Mouse (Mus musculus) lung, embryonic 16.5 days (tissue): Measurements from ENCODE around the gene Spryd7. TPM values are rescaled to one million over a fixed set of nuclear protein-coding genes. Genes with fewer than 3 reads are reported as not detected.
A peak's percentile ranks its signal among the peaks of the same experiment; 100 is the strongest.
"Not testable (repeated sequence)": the region's sequence is repeated elsewhere in the genome, so short reads cannot be mapped to it uniquely, and the experiment has no call there.

Source experiments
- ATAC-seq: fragments of 200-750 bp; cut with Nextera tagmentation; 2 replicates; pipeline ENCODE4 v1.8.0; 2017; ENCODE audit warnings: low read depth, mild to moderate bottlenecking, moderate library complexity
- H3K27ac ChIP-seq: fragments of 300-500 bp; sonication (generic); 2 replicates; pipeline ENCODE4 v1.5.1; 2014; ENCODE audit warnings: mild to moderate bottlenecking, control low read depth, low read length
- H3K27me3 ChIP-seq: fragments of 300-500 bp; sonication (generic); 2 replicates; pipeline ENCODE4 v1.6.1; 2014; ENCODE audit warnings: low read depth, low read length, mixed read lengths; ENCODE audit not compliant: control insufficient read depth, insufficient read depth
- H3K36me3 ChIP-seq: fragments of 300-500 bp; sonication (generic); 2 replicates; pipeline ENCODE4 v1.6.1; 2014; ENCODE audit warnings: low read length; ENCODE audit not compliant: control insufficient read depth, insufficient read depth
- H3K4me1 ChIP-seq: fragments of 300-500 bp; sonication (generic); replicated peaks from 2 replicates; pipeline ENCODE4 v1.6.1; 2014; ENCODE audit warnings: low read length, mixed read lengths; ENCODE audit not compliant: control insufficient read depth, insufficient read depth
- H3K4me2 ChIP-seq: fragments of 300-500 bp; sonication (generic); 2 replicates; pipeline ENCODE4 v1.6.1; 2014; ENCODE audit warnings: low read depth, low read length, control low read depth
- H3K4me3 ChIP-seq: fragments of 300-500 bp; sonication (generic); 2 replicates; pipeline ENCODE4 v1.5.1; 2014; ENCODE audit warnings: mild to moderate bottlenecking, low read length, control low read depth
- H3K9ac ChIP-seq: fragments of 300-500 bp; sonication (generic); 2 replicates; pipeline ENCODE4 v1.6.1; 2014; ENCODE audit warnings: low read length, control low read depth
- H3K9me3 ChIP-seq: fragments of 300-500 bp; sonication (generic); 2 replicates; pipeline ENCODE4 v1.6.1; 2016; ENCODE audit warnings: low read length; ENCODE audit not compliant: control insufficient read depth
- WGBS: fragments of 180-500 bp; shearing (Covaris S2); extraction: QIAGEN DNeasy Blood & Tissue Kit; methylation state at CpG from one replicate; pipeline ENCODE4 v1.1.7; 2014; 5-methylcytosine and 5-hydroxymethylcytosine counted together
- polyA plus RNA-seq: library from polyadenylated mRNA; unstranded; fragments of >200 nt; fragmentation: Nextera tagmentation; extraction: Ambion mirVana; gene quantifications from 2 replicates; pipeline ENCODE4 v1.2.1, GENCODE M21; 2015

The Spryd7 gene
- polyA plus RNA-seq, 1 experiment from 2014 or later: 18.9 TPM

GRCm38 (mm10) chr14:61589288-61590065, 32.8 kb upstream of the Spryd7 start:
- 72% methylated on average over 4 of the region's 4 CpGs for WGBS

GRCm38 (mm10) chr14:61575941-61576340, 19.3 kb upstream of the Spryd7 start:
- Histone ChIP-seq H3K9me3 (no peaks in the 10 kb centered on the region), H3K4me2 (no peak overlapping the region), H3K27me3 (no peaks in the 10 kb centered on the region), H3K4me3 (no peak overlapping the region), H3K4me1 (0 out of 2 replicates have a peak, but pooled peaks cover 2% of the 10 kb centered on the region), H3K36me3 (no peaks in the 10 kb centered on the region), H3K9ac (no peak overlapping the region), H3K27ac (no peak overlapping the region)
- WGBS: 88% methylated on average over 8 of the region's 8 CpGs
- ATAC-seq: no peak

More at GRCm38 (mm10) chr14:61589288-61590065, 32.8 kb upstream of the Spryd7 start:
- H3K9ac ChIP-seq: no peak overlapping the region
- no peaks in the 10 kb centered on the region for H3K4me1 ChIP-seq
- H3K27ac ChIP-seq: no peak overlapping the region
- no peaks in the 10 kb centered on the region for H3K36me3 ChIP-seq
- H3K9me3 ChIP-seq: no peaks in the 10 kb centered on the region
- H3K4me3 ChIP-seq: no peak overlapping the region
- ATAC-seq: no peak
- H3K27me3 ChIP-seq: no peaks in the 10 kb centered on the region
- H3K4me2 ChIP-seq: no peak overlapping the region

DNA sequence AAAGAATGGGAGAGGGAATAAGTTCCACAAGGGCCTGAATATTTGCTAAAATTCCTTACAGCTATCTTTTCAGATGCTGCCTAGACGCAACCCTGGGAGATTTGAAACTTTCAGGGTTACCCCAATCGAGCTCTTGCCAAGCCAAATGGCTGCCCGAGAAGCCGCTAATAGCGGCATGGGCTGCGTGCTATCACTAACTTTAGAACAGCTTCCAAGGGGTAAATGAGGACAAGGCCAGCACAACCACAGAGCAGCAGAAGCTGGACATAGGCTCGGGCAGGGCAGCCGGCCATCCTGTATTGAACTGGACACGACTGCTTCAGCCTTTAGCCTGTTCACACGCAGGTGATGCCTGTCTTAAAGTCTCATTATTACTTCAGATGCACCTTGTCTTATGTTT, 18.4 kb upstream of the Spryd7 start:
- H3K27me3 ChIP-seq: no peaks in the 10 kb centered on the region
- no peak for ATAC-seq
- WGBS: 90% methylated on average over 10 of the region's 10 CpGs
- H3K4me2 ChIP-seq: no peak overlapping the region
- no peaks in the 10 kb centered on the region for H3K36me3 ChIP-seq
- no peak overlapping the region for H3K9ac ChIP-seq
- H3K27ac ChIP-seq: no peak overlapping the region
- H3K9me3 ChIP-seq: no peaks in the 10 kb centered on the region
- H3K4me1 ChIP-seq: 0 out of 2 replicates have a peak, but pooled peaks cover 2% of the 10 kb centered on the region
- H3K4me3 ChIP-seq: no peak overlapping the region

- Histone ChIP-seq H3K36me3 (no peaks in the 10 kb centered on the region), H3K4me1 (0 out of 2 replicates have a peak, but pooled peaks cover 2% of the 10 kb centered on the region), H3K9me3 (no peaks in the 10 kb centered on the region), H3K9ac (no peak overlapping the region), H3K27me3 (no peaks in the 10 kb centered on the region), H3K4me2 (no peak overlapping the region), H3K27ac (no peak overlapping the region), H3K4me3 (no peak overlapping the region)
- ATAC-seq: no peak
- WGBS: 68% methylated on average over 2 of the region's 2 CpGs
These were observed 15.4 kb upstream of the Spryd7 start for GRCm38 (mm10) chr14:61572131-61572530.

DNA sequence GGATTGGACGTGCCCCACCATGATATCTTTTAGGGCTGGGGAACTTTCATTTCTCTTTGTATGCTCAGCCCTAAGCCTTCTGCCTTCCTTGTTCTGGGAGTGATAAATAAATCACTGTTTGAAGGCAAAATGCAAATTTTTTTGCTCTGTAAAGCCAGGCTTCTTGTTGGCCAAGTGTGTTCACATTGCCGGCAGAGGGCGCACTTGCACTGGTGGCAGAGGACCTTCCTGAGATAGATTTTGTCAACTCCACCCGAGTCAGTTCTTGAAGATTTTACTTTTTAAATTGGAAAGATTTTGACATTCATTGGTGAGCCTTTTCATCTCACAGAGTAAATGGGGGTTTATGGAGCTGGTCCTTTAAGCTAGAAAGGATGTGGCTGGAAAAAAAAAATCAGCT, 14.7 kb upstream of the Spryd7 start:
- Histone ChIP-seq H3K27me3 (no peaks in the 10 kb centered on the region), H3K36me3 (no peaks in the 10 kb centered on the region), H3K4me3 (no peak overlapping the region), H3K4me2 (peak overlapping the region; percentile 36; the same call in 1 of the 2 replicates), H3K9me3 (no peaks in the 10 kb centered on the region), H3K27ac (no peak overlapping the region), H3K4me1 (0 out of 2 replicates have a peak, but pooled peaks cover 2% of the 10 kb centered on the region), H3K9ac (no peak overlapping the region)
- ATAC-seq: no peak
- WGBS: 10% methylated on average over 4 of the region's 4 CpGs

- no peaks in the 10 kb centered on the region for H3K9me3 ChIP-seq
- H3K9ac ChIP-seq: no peak overlapping the region
- H3K36me3 ChIP-seq: no peaks in the 10 kb centered on the region
- no peak overlapping the region for H3K4me3 ChIP-seq
- H3K4me1 ChIP-seq: 0 out of 2 replicates have a peak, but pooled peaks cover 2% of the 10 kb centered on the region
- H3K27ac ChIP-seq: no peak overlapping the region
- ATAC-seq: no peak
- 43% methylated on average over 2 of the region's 2 CpGs for WGBS
- no peak overlapping the region for H3K4me2 ChIP-seq
- no peaks in the 10 kb centered on the region for H3K27me3 ChIP-seq
These were observed 12.7 kb upstream of the Spryd7 start for GRCm38 (mm10) chr14:61569344-61569743.

DNA sequence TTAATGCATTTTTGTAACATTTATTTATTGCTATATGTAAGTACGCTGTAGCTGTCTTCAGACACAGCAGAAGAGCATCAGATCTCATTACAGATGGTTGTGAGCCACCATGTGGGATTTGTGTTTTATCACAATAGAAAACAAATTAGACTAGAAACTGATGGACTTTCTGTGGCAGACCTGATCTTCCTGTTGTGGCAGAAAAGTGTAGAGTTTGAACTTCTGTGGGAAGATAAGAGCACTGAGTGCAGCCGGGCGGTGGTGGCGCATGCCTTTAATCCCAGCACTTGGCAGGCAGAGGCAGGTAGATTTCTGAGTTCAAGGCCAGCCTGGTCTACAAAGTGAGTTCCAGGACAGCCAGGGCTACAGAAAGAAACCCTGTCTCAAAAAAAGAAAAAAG, 9.5 kb upstream of the Spryd7 start:
- not testable (repeated sequence) for H3K36me3 ChIP-seq, H3K27me3 ChIP-seq, H3K4me2 ChIP-seq, H3K27ac ChIP-seq, H3K4me1 ChIP-seq, H3K4me3 ChIP-seq, H3K9ac ChIP-seq, H3K9me3 ChIP-seq, ATAC-seq
- 80% methylated on average over 4 of the region's 4 CpGs for WGBS

- Histone ChIP-seq H3K9ac (no peak overlapping the region), H3K27ac (no peak overlapping the region), H3K4me2 (no peak overlapping the region), H3K4me3 (no peak overlapping the region), H3K27me3 (no peaks in the 10 kb centered on the region), H3K36me3 (no peaks in the 10 kb centered on the region), H3K4me1 (no peaks in the 10 kb centered on the region; the same call in 1 of the 2 replicates), H3K9me3 (peaks cover 2% of the 10 kb centered on the region; the same call in 1 of the 2 replicates)
- WGBS: 46% methylated on average over 3 of the region's 3 CpGs
- ATAC-seq: no peak
These were observed 3.2 kb upstream of the Spryd7 start for GRCm38 (mm10) chr14:61559856-61560255.

DNA sequence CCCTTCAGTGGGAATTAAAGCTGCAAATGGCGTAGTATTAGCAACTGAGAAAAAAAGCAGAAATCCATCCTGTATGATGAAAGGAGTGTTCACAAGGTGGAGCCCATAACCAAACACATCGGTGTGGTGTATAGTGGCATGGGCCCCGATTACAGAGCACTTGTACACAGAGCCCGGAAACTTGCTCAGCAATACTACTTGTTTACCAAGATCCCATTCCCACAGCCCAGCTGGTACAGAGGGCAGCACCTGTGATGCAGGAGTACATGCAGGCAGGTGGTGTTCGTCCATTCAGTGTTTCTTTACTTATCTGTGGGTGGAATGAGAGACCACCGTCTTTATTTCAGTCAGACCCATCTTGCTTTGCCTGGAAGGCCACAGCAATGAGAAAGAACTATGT, 2.2 kb upstream of the Spryd7 start:
- Histone ChIP-seq H3K4me3 (no peak overlapping the region), H3K4me2 (no peak overlapping the region), H3K4me1 (no peaks in the 10 kb centered on the region; the same call in 1 of the 2 replicates), H3K9me3 (peaks cover 2% of the 10 kb centered on the region; the same call in 1 of the 2 replicates), H3K36me3 (no peaks in the 10 kb centered on the region), H3K27me3 (no peaks in the 10 kb centered on the region), H3K9ac (no peak overlapping the region), H3K27ac (no peak overlapping the region)
- ATAC-seq: no peak
- 75% methylated on average over 6 of the region's 6 CpGs for WGBS
